Mouse (Mus musculus) thymus, adult 2 months (tissue): ENCODE results near the gene Spata21. TPM values are rescaled to one million over a fixed set of nuclear protein-coding genes. Genes with fewer than 3 reads are reported as not detected.

Experiments used
- DNase-seq: peaks from one replicate; pipeline ENCODE4 v3.0.0; 2021
- H3K27ac ChIP-seq: fragments of 200-500 bp; 2 replicates; pipeline ENCODE4 v1.5.1; 2012; ENCODE audit warnings: low read length, control low read depth; ENCODE audit not compliant: control insufficient read depth, insufficient read depth
- H3K27me3 ChIP-seq: fragments of 200-500 bp; 2 replicates; pipeline ENCODE4 v1.6.1; 2012; ENCODE audit warnings: mild to moderate bottlenecking, low read length, moderate library complexity, mixed read lengths; ENCODE audit not compliant: control insufficient read depth, insufficient read depth
- H3K36me3 ChIP-seq: fragments of 200-500 bp; 2 replicates; pipeline ENCODE4 v1.6.1; 2012; ENCODE audit warnings: mild to moderate bottlenecking, low read length, moderate library complexity; ENCODE audit not compliant: control insufficient read depth, insufficient read depth
- H3K4me1 ChIP-seq: fragments of 200-500 bp; replicated peaks from 2 replicates; pipeline ENCODE4 v1.6.1; 2012; ENCODE audit warnings: low read length; ENCODE audit not compliant: control insufficient read depth, insufficient read depth
- H3K4me3 ChIP-seq: fragments of 200-500 bp; 2 replicates; pipeline ENCODE4 v1.5.1; 2012; ENCODE audit warnings: mild to moderate bottlenecking, low read length, control low read depth, moderate library complexity; ENCODE audit not compliant: control insufficient read depth, insufficient read depth
- CTCF ChIP-seq: fragments of 200-500 bp; IDR thresholded peaks from 2 replicates; pipeline ENCODE4 v1.5.1; 2012; ENCODE audit warnings: mild to moderate bottlenecking, control low read depth, low read length, moderate library complexity, borderline replicate concordance; ENCODE audit not compliant: control insufficient read depth, poor library complexity, insufficient read depth; ENCODE audit errors: extremely low read depth
- POLR2A ChIP-seq: fragments of 200-500 bp; IDR thresholded peaks from 2 replicates; pipeline ENCODE4 v1.6.1; 2012; ENCODE audit warnings: mild to moderate bottlenecking, low read length, control low read depth, moderate library complexity; ENCODE audit not compliant: control insufficient read depth, poor library complexity, insufficient read depth; ENCODE audit errors: extremely low read depth
- WGBS: fragments of 180-500 bp; shearing (Covaris S2); methylation state at CpG from one replicate; pipeline ENCODE4 v1.1.7; 2018; 5-methylcytosine and 5-hydroxymethylcytosine counted together
- polyA plus RNA-seq: library from polyadenylated mRNA; depleted of rRNA; stranded (reverse); fragments of >200 nt; gene quantifications from 2 replicates; pipeline ENCODE4 v1.2.3, GENCODE M21; 2012

The Spata21 gene
- polyA plus RNA-seq, 1 experiment = 0.23 TPM

DNA sequence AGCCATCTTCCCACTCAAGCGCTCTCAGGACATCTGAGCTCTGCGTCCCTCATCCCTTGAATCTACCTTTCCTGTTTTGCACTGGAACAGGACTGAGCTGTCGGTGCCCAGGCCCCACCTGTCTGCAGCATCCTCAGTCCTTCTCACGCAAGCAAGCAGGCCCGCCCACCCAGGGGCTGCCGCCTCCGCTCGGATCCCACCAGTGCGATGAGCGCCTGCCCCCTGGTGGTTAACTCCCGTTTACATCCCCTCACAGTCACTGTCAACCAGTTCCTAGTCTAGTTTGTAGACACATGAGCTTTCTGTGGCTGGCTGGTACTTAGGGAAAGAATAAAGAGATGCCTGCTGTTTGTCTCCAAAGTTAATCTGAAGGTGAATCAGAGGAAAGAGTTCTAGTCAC lies 32.6 kb downstream of the Spata21 start:
- Histone ChIP-seq H3K27me3 (no peaks in the 10 kb centered on the region), H3K4me3 (no peak overlapping the region), H3K4me1 (no peaks in the 10 kb centered on the region), H3K36me3 (peaks cover 22% of the 10 kb centered on the region), H3K27ac (no peak overlapping the region)
- WGBS = 57% methylated on average over 11 of the region's 11 CpGs
- TF ChIP-seq POLR2A (no peak), CTCF (peak; percentile 87; the same call in 1 of the 2 replicates)
- peak; percentile 67 for DNase-seq

DNA sequence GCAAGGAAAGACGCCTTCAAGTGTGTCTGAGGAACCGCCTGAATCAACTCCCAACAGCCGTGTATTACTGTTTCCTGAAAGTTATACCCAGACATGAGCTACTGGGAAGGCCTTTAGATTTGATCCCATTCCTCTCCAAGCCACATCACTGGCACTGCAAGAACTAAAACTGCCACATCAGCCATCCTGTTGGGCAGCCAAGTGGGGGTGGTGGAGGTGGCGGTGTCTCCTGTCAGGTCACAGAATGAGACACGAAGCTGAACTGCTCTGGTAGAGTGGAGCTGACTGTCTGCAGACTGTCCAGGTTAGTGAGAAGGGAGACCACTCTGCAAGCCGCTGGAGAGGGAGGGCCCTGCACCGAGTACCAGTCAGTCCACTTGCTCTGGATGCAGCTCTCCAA lies 34.5 kb downstream of the Spata21 start:
- Histone ChIP-seq H3K4me1 (no peaks in the 10 kb centered on the region), H3K4me3 (no peak overlapping the region), H3K27me3 (no peaks in the 10 kb centered on the region), H3K36me3 (peaks cover 7% of the 10 kb centered on the region), H3K27ac (no peak overlapping the region)
- no peak for DNase-seq
- TF ChIP-seq CTCF = no peak
- no peak for TF ChIP-seq POLR2A
- WGBS = 87% methylated on average over 7 of the region's 7 CpGs

DNA sequence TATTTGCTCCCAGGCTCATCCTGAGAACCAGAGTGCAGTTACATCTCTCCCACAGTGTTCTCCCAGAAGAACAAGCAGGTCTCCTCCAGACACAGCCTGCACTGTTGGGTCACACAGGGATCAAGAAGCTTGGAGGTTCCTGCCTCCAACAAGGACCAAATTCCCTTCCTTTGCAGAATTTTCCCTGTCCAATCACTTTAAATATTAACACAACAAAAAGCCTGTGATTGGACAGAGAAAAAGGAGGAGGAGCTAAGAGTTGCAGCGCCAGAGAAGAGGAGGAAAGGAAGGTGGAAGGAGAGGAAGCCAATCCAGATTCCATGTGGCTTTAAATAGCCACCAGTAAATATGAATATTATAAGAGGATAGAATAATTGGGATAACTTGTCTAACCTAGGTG lies 34.9 kb downstream of the Spata21 start:
- TF ChIP-seq POLR2A (no peak), CTCF (no peak)
- H3K27me3 ChIP-seq = no peaks in the 10 kb centered on the region
- WGBS = 83% methylated on average over 1 of the region's 1 CpGs
- H3K4me1 ChIP-seq = no peaks in the 10 kb centered on the region
- H3K36me3 ChIP-seq = peaks cover 5% of the 10 kb centered on the region; the same call in 1 of the 2 replicates
- H3K27ac ChIP-seq = no peak overlapping the region
- H3K4me3 ChIP-seq = no peak overlapping the region
- DNase-seq = no peak

DNA sequence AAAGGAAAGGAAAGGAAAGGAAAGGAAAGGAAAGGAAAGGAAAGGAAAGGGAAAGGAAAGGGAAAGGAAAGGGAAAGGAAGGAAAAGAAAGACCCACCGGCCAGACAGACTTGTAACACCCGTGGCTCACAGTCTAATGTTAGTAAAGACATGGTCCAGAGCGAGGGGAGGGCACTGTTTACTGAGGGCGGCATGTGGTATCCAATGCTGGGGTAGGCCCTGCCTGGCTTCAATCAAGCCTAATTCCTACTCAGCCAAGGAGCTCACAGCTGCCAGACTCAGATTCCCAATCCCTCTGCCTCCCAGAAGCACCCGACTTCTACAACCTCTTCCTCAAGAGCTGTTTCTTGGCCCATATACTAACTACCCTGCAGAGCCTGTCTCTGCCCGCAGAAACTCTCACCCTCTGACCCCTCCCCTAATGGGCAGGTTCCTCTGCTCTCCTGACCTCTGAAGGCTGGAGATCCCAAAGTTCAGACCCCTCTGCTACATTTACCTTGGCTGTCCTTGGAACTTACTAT lies 41.1 kb downstream of the Spata21 start:
- H3K27ac ChIP-seq = no peak overlapping the region
- no peaks in the 10 kb centered on the region for H3K36me3 ChIP-seq
- no peaks in the 10 kb centered on the region for H3K27me3 ChIP-seq
- DNase-seq = no peak
- no peak for TF ChIP-seq CTCF
- no peak for TF ChIP-seq POLR2A
- H3K4me1 ChIP-seq = 0 out of 2 replicates have a peak, but pooled peaks cover 3% of the 10 kb centered on the region
- no peak overlapping the region for H3K4me3 ChIP-seq
- 89% methylated on average over 6 of the region's 6 CpGs for WGBS

DNA sequence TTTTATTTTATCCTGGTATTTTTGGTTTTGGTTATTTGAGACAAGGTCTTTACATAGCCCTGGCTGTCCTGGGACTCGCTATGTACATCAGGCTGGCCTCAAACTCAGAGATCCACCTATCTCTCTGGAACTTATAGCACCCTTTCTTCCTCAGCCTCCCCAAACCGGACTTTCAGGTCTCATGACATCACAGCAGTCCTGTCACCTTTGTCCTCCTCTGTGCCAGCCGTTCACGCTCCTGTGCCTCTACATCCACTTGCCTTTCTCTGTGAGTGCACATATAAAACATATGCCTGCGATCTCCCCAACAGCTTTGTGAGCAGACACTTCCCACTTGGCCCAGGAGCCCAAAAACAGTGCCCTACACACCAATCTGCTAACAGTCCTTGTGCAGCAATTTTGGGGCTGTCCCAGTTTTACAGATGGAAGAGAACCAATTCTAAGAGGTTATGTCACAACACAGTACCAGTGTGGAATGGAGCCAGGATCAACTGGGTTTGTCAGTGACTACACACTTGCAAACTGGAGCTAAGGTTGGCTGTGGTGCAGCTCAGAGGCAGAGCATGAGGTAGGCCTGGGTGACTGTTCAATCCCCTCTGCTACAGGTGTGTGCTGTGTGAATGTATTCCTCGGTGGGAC lies 42.7 kb downstream of the Spata21 start:
- peaks cover 9% of the 10 kb centered on the region; the same call in 1 of the 2 replicates for H3K4me1 ChIP-seq
- 87% methylated on average over 6 of the region's 6 CpGs for WGBS
- H3K36me3 ChIP-seq = no peaks in the 10 kb centered on the region
- no peaks in the 10 kb centered on the region for H3K27me3 ChIP-seq
- TF ChIP-seq POLR2A (no peak), CTCF (no peak)
- H3K27ac ChIP-seq = no peak overlapping the region
- DNase-seq = no peak
- no peak overlapping the region for H3K4me3 ChIP-seq

GRCm38 (mm10) chr4:141131531-141132061 lies 43.5 kb downstream of the Spata21 start:
- DNase-seq = no peak
- peaks cover 13% of the 10 kb centered on the region for H3K4me1 ChIP-seq

More at GRCm38 (mm10) chr4:141131531-141132061, 43.5 kb downstream of the Spata21 start:
- Histone ChIP-seq H3K4me3 (no peak overlapping the region), H3K36me3 (no peaks in the 10 kb centered on the region), H3K27me3 (no peaks in the 10 kb centered on the region), H3K27ac (no peak overlapping the region)
- WGBS = 85% methylated on average over 5 of the region's 5 CpGs
- TF ChIP-seq CTCF = no peak
- no peak for TF ChIP-seq POLR2A
